Mouse (Mus musculus): Measurements from ENCODE around the gene Arl6ip6.
A peak's percentile ranks its signal among the peaks of the same experiment; 100 is the strongest.

The Arl6ip6 gene

GRCm38 (mm10) chr2:53191523-53192220 is at the start of gene Arl6ip6:
Arl6ip6 (plus strand) TSS chr2:53191726.
- peak; percentile 66 for DNase-seq (ENCODE audit: low read depth)

GRCm38 (mm10) chr2:53146852-53147251 is 44.7 kb upstream of the Arl6ip6 start:
- DNase-seq (ENCODE audit: low read depth): no peak

- no peak for DNase-seq (ENCODE audit: low read depth)
Measured at GRCm38 (mm10) chr2:53173966-53174365, 17.6 kb upstream of the Arl6ip6 start.

- no peak for DNase-seq (ENCODE audit: low read depth)
Measured at GRCm38 (mm10) chr2:53178966-53179365, 12.6 kb upstream of the Arl6ip6 start.

- no peak for DNase-seq (ENCODE audit: low read depth)
Measured at GRCm38 (mm10) chr2:53179876-53180275, 11.7 kb upstream of the Arl6ip6 start.

- no peak for DNase-seq (ENCODE audit: low read depth)
Measured at GRCm38 (mm10) chr2:53189811-53190210, 1.7 kb upstream of the Arl6ip6 start.

GRCm38 (mm10) chr2:53190684-53191511 is 628 bp upstream of the Arl6ip6 start, which contains the start of gene Prpf40a:
Prpf40a (minus strand) TSS chr2:53191284.
- peak; percentile 97 for DNase-seq (ENCODE audit: low read depth)

- DNase-seq (ENCODE audit: low read depth): no peak
Measured at GRCm38 (mm10) chr2:53192386-53192785, 860 bp downstream of the Arl6ip6 start.

GRCm38 (mm10) chr2:53196431-53196830 is 4.9 kb downstream of the Arl6ip6 start:
- DNase-seq (ENCODE audit: low read depth): no peak

- no peak for DNase-seq (ENCODE audit: low read depth)
Measured at GRCm38 (mm10) chr2:53199203-53199602, 7.7 kb downstream of the Arl6ip6 start.

GRCm38 (mm10) chr2:53200164-53200885 is 8.8 kb downstream of the Arl6ip6 start:
- no peak for DNase-seq (ENCODE audit: low read depth)

GRCm38 (mm10) chr2:53204373-53205274 is 13.1 kb downstream of the Arl6ip6 start:
- no peak for DNase-seq (ENCODE audit: low read depth)

GRCm38 (mm10) chr2:53206749-53207148 is 15.2 kb downstream of the Arl6ip6 start:
- no peak for DNase-seq (ENCODE audit: low read depth)

- no peak for DNase-seq (ENCODE audit: low read depth)
Measured at GRCm38 (mm10) chr2:53213493-53213892, 22.0 kb downstream of the Arl6ip6 start.

GRCm38 (mm10) chr2:53222242-53222641 is 30.7 kb downstream of the Arl6ip6 start:
- DNase-seq (ENCODE audit: low read depth): no peak

- DNase-seq (ENCODE audit: low read depth): no peak
Measured at GRCm38 (mm10) chr2:53256982-53257381, 65.5 kb downstream of the Arl6ip6 start.
